Mouse (Mus musculus) heart, embryonic 11.5 days (tissue): ENCODE measurements around the gene Dynll1. TPM values are rescaled to one million over a fixed set of nuclear protein-coding genes. Genes with fewer than 3 reads are reported as not detected.

Experiments used
- ATAC-seq: fragments of 200-750 bp; cut with Nextera tagmentation; replicated peaks from 2 replicates; pipeline ENCODE4 v1.8.0; 2017; ENCODE audit warnings: moderate library complexity; ENCODE audit not compliant: insufficient number of reproducible peaks, low FRiP score, low TSS enrichment
- H3K27ac ChIP-seq: fragments of 300-500 bp; sonication (generic); 2 replicates; pipeline ENCODE4 v1.5.1; 2014; ENCODE audit warnings: mild to moderate bottlenecking, low read depth, low read length
- H3K27me3 ChIP-seq: fragments of 300-500 bp; sonication (generic); 2 replicates; pipeline ENCODE4 v1.6.1; 2014; ENCODE audit warnings: mild to moderate bottlenecking, low read length, mixed read lengths; ENCODE audit not compliant: control insufficient read depth, insufficient read depth
- H3K36me3 ChIP-seq: fragments of 300-500 bp; sonication (generic); 2 replicates; pipeline ENCODE4 v1.6.1; 2014; ENCODE audit warnings: mild to moderate bottlenecking, low read length, moderate library complexity, mixed read lengths; ENCODE audit not compliant: control insufficient read depth, insufficient read depth
- H3K4me1 ChIP-seq: fragments of 300-500 bp; sonication (generic); 2 replicates; pipeline ENCODE4 v1.6.1; 2014; ENCODE audit warnings: low read length; ENCODE audit not compliant: control insufficient read depth, insufficient read depth
- H3K4me2 ChIP-seq: fragments of 300-500 bp; sonication (generic); 2 replicates; pipeline ENCODE4 v1.6.1; 2014; ENCODE audit warnings: mild to moderate bottlenecking, moderate library complexity
- H3K4me3 ChIP-seq: fragments of 300-500 bp; sonication (generic); 2 replicates; pipeline ENCODE4 v1.5.1; 2014; ENCODE audit warnings: low read depth, low read length
- H3K9ac ChIP-seq: fragments of 300-500 bp; sonication (generic); 2 replicates; pipeline ENCODE4 v1.6.1; 2014; ENCODE audit warnings: mild to moderate bottlenecking, low read depth, low read length, moderate library complexity
- H3K9me3 ChIP-seq: fragments of 300-500 bp; sonication (generic); replicated peaks from 2 replicates; pipeline ENCODE4 v1.6.1; 2016; ENCODE audit warnings: low read length; ENCODE audit not compliant: control insufficient read depth
- WGBS: fragments of 180-500 bp; shearing (Covaris S2); extraction: QIAGEN DNeasy Blood & Tissue Kit; methylation state at CpG from one replicate; pipeline ENCODE4 v1.1.7; 2014; ENCODE audit not compliant: insufficient replicate concordance; 5-methylcytosine and 5-hydroxymethylcytosine counted together
- polyA plus RNA-seq: library from polyadenylated mRNA; unstranded; fragments of >200 nt; fragmentation: Nextera tagmentation; extraction: Ambion mirVana; gene quantifications from 2 replicates; pipeline ENCODE4 v1.2.1, GENCODE M21; 2014

The Dynll1 gene
- polyA plus RNA-seq, 1 experiment from 2014 or later = 1,540 TPM

DNA sequence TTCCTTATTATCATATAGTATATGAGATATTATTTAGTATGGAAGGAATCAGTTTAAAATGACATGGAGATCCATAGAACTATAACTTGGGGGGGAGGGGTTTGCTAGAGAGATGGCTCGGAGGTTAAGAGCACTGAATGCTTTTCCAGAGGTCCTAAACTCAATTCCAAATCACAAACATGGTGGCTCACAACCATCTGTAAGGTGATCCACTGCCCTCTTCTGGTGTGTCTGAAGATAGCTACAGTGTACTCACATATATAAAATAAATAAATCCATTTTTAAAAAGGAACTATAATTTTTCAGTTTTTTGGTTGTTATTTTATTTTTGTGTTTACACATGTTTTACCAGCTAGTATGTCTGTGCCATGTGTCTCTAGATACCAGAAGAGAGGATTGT is 26.4 kb downstream of the Dynll1 start:
- WGBS = 66% methylated on average over 1 of the region's 1 CpGs
- no peak overlapping the region for H3K27ac ChIP-seq

DNA sequence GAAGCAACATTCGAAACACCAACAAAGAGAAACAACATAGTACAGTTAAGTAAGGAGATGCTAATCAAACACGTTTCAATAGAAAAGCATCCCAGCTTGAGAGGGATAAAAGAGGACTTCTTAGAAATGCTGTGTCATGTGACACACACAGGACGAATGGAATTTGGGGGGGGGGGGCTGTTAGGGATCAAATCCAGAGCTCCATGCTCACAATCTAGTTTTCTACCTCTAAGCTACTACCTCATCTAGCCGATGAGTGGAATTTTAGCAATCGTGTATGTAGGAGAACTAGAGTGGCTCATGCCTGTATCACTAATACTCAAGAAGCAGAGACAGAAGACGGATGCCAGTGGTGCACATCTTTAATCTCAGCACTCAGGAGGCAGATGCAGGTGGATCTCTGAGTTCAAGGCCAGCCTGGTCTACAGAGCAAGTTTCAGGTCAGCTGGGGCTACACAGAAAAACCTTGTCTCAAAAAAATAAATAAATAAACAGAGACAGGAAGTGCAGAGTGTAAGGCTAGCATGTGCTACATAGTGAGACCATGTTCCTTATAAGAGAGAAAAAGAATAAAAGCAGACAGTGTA is 27.2 kb downstream of the Dynll1 start:
- Histone ChIP-seq H3K9me3 (no peaks in the 10 kb centered on the region), H3K36me3 (no peaks in the 10 kb centered on the region), H3K27ac (peak overlapping the region; percentile 83; the same call in 1 of the 2 replicates), H3K9ac (0 out of 2 replicates have a peak overlapping the region, but pooled peaks have one; percentile 59), H3K27me3 (no peaks in the 10 kb centered on the region), H3K4me1 (peaks cover 25% of the 10 kb centered on the region), H3K4me3 (no peak overlapping the region), H3K4me2 (peak overlapping the region; percentile 88; the same call in 1 of the 2 replicates)
- WGBS = 70% methylated on average over 6 of the region's 6 CpGs
- ATAC-seq = no peak

More for the DNA sequence above, 26.4 kb downstream of the Dynll1 start:
- no peak for ATAC-seq
- no peaks in the 10 kb centered on the region for H3K9me3 ChIP-seq
- H3K27me3 ChIP-seq = no peaks in the 10 kb centered on the region
- no peak overlapping the region for H3K9ac ChIP-seq
- H3K4me3 ChIP-seq = no peak overlapping the region
- H3K36me3 ChIP-seq = no peaks in the 10 kb centered on the region
- H3K4me2 ChIP-seq = no peak overlapping the region
- H3K4me1 ChIP-seq = peaks cover 19% of the 10 kb centered on the region

DNA sequence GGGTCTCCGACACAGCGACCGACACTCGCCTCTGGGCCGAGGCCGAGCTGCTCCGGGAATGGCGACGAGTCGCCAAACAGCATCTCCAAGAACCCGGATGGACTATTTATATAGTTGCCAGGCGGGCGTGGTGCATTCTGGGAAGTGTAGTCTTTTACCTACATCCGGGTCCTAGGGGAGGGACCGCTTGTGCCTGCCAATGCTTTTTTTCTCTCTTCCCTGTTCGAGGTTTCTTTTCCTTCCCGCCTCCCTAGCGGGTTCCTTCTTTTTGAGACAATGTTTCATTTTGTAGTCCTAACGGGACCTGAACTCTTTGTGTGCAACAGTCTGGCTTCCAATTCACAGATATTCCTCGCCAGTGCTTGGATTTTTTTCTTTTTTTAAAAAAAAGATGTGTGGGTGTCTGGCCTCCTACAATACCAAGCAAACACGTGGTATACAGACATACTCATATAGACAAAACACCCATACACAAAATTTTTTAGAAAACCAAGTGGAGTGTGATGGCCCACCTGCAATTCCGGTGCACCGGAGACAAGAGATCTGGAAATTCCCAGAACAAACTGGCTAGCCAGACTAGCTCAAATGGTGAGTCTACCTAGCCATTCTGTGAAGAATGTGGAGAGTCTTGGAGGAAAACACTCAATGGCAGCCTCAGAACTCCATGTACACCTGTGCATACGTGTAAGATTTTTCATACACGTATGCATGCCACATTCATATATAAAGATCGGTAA is 27.8 kb downstream of the Dynll1 start, which contains the start of gene Rnf10:
Gene Rnf10 (minus strand): TSS at position 87 of the 737 bp plus-strand sequence.
- WGBS = 12% methylated on average over 26 of the region's 26 CpGs

DNA sequence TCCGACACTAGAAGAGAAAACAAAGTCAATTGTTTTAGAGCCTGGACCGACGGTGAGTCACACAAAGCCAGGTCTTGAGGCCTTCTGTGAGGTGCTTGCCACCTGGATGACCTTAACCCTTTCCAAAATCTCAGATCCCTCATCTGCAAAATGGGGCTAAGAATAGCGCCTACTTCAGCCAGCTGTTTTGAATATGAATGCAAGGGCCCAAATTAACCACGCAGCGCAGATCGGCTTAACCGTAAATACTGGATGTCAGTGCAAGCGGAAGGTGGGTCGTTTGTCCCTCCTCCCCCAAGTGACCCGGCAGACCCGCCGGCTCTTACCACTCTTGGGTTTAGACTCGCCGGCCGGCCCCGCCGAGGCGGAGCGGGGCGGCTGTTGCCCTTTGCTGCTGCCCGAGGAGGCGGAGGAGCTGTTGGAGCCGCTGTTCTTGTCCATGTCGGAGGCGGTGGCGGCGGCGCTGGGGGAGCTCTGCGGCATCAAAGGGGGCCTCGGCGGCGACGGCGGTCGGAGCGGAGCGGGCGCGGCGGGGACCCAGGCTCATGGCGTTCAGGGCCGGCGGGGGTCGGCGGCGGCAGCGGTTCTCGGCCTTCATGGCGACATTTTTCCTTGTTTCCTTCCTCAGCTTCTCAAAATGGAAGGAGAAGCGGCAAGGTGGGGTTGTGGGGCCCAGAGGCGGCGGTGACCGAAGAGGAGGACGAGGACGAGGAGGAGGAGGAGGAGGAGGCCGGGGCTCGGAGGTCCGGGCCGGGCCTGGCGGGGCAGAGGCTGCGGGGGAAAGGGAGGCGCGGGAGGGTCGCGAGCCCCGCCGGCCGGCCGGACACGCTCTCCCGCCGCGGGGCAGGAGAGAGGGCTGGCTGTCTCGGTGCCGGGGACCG is 28.6 kb downstream of the Dynll1 start:
- Histone ChIP-seq H3K4me2 (peak overlapping the region; percentile 88), H3K9ac (peak overlapping the region; percentile 98), H3K27ac (peak overlapping the region; percentile 83), H3K4me3 (peak overlapping the region; percentile 100), H3K4me1 (peaks cover 39% of the 10 kb centered on the region), H3K36me3 (no peaks in the 10 kb centered on the region), H3K27me3 (no peaks in the 10 kb centered on the region), H3K9me3 (no peaks in the 10 kb centered on the region)
- under 1% methylated on average over 74 of the region's 77 CpGs for WGBS
- peak; percentile 40 for ATAC-seq

More for the DNA sequence above, 27.8 kb downstream of the Dynll1 start, which contains the start of gene Rnf10:
- Histone ChIP-seq H3K4me2 (peak within 1 kb of the TSS; percentile 88), H3K36me3 (no peaks in the 10 kb centered on the region), H3K27me3 (no peaks in the 10 kb centered on the region), H3K9me3 (no peaks in the 10 kb centered on the region), H3K4me1 (peaks cover 32% of the 10 kb centered on the region), H3K9ac (peak within 1 kb of the TSS; percentile 98), H3K4me3 (peak within 1 kb of the TSS; percentile 100), H3K27ac (peak within 1 kb of the TSS; percentile 83)
- ATAC-seq = peak; percentile 84

DNA sequence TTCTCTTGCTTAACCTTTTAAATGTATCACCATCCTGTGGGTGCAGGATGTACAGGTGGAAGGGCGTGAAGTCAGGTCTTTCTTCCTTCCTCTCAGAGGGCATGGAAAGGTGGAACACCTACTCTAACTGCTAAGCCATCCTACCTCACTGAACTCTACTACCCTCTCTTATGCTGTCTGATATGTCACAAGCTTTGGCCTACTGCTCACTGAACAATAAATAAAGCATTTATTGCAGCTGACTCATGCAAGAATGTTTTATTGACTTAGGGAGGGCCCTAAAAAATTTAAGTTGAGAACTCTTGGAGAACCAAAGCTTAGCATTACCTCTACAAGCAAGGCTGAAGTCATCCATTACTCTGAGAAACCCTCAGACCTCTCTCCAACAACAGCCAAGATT is 30.8 kb downstream of the Dynll1 start:
- 91% methylated on average over 1 of the region's 1 CpGs for WGBS
- Histone ChIP-seq H3K4me3 (peak overlapping the region; percentile 100), H3K4me1 (peaks cover 54% of the 10 kb centered on the region), H3K9me3 (no peaks in the 10 kb centered on the region), H3K27ac (no peak overlapping the region), H3K27me3 (no peaks in the 10 kb centered on the region), H3K4me2 (peak overlapping the region; percentile 88), H3K36me3 (no peaks in the 10 kb centered on the region), H3K9ac (peak overlapping the region; percentile 17; the same call in 1 of the 2 replicates)
- no peak for ATAC-seq

DNA sequence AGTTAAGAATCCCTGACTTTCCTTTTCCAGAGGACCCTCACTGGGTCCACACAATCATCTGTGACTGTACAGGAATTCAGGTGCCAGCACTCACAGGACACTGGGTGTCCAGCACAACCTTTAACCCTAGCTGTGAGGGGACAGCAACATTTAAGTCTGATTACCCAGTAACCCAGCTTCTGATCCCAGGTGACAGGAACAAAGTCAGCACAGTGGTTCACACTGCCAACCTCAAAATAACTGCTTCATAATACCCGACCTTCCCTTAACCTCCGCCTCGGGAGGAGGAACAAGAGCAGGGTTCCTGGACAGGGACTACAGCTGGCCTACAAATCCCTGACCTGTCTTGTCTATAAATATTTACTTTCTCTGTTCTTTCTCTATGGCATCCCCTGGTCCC is 32.5 kb downstream of the Dynll1 start:
- no peaks in the 10 kb centered on the region for H3K36me3 ChIP-seq
- ATAC-seq = no peak
- 0 out of 2 replicates have a peak overlapping the region, but pooled peaks have one; percentile 39 for H3K9ac ChIP-seq
- peaks cover 53% of the 10 kb centered on the region for H3K4me1 ChIP-seq
- peak overlapping the region; percentile 12; the same call in 1 of the 2 replicates for H3K4me3 ChIP-seq
- H3K27ac ChIP-seq = peak overlapping the region; percentile 90
- H3K27me3 ChIP-seq = no peaks in the 10 kb centered on the region
- 30% methylated on average over 3 of the region's 3 CpGs for WGBS
- H3K4me2 ChIP-seq = peak overlapping the region; percentile 88
- no peaks in the 10 kb centered on the region for H3K9me3 ChIP-seq

DNA sequence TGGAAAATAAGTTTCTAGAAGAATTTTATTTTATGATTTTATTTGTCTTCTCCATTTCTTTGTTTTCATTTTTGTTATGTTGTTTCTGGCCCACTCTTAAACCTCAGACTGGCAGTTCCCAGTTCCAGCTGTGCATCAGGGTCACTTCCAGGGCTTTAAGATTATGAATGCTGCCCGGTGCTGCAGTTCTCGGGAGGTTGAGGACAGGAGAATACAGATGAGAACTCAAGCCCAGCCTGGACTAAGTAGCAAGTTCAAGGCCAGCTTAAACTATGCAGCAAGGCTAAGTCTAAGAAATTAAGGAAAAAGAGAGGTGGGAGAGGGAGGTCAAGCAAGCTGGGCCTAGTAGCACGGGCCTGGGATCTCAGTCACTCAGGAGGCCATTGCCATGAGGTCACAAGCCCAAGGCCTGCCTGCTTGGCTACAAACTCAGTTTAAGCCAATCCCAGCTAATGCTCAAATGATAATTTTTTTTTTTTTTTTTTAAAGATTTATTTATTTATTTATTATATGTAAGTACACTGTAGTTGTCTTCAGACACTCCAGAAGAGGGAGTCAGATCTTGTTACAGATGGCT is 33.2 kb downstream of the Dynll1 start:
- peaks cover 51% of the 10 kb centered on the region for H3K4me1 ChIP-seq
- H3K4me3 ChIP-seq = peak overlapping the region; percentile 23
- H3K9ac ChIP-seq = peak overlapping the region; percentile 34; the same call in 1 of the 2 replicates
- no peak for ATAC-seq
- H3K27me3 ChIP-seq = no peaks in the 10 kb centered on the region
- WGBS = 37% methylated on average over 3 of the region's 3 CpGs
- H3K27ac ChIP-seq = peak overlapping the region; percentile 90
- no peaks in the 10 kb centered on the region for H3K36me3 ChIP-seq
- H3K4me2 ChIP-seq = peak overlapping the region; percentile 88
- H3K9me3 ChIP-seq = no peaks in the 10 kb centered on the region
